Mouse (Mus musculus) urinary bladder, postnatal 10 days (tissue): Measurements from ENCODE around the gene Mettl4.
"Not testable (repeated sequence)": the region's sequence is repeated elsewhere in the genome, so short reads cannot be mapped to it uniquely, and the experiment has no call there.

Experiments
- DNase-seq: peaks from one replicate; pipeline ENCODE4 v3.0.0; 2022; ENCODE audit warnings: low spot score

Gene Mettl4

DNA sequence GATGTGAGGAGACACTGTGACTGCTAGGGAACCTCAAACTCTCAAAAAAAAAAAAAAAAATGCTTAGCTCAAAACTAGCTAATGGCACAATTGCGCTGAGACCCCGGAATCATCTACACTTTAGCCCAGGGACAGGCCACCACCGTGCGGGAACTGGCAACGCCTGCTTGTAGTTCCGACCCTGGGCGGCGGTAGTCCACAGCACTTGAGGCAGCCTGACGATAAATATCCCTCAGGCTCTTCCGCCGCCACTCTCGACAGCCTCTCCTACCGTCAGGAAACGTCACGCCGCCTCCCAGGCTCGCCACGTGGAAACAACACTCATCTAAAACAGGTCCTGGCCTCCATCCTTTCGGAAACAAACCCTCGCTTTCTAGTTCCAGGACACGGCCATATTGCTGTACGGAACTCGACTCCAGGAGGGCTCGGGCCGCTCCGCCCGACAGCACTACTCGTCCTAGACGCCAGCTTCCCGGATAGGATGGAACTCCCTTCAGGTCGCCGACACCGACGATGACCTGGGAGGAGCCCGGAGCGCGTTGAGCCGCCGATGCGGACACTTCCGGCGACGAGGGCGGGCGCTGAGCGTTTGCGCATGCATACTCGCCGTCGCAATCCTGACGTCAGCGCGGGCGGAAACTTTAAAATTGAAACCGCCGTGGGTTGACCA lies at the start of gene Mettl4:
TSS of gene Mettl4 (minus strand) at position 554 of the 670 bp plus-strand sequence.
- DNase-seq = peak; percentile 70

DNA sequence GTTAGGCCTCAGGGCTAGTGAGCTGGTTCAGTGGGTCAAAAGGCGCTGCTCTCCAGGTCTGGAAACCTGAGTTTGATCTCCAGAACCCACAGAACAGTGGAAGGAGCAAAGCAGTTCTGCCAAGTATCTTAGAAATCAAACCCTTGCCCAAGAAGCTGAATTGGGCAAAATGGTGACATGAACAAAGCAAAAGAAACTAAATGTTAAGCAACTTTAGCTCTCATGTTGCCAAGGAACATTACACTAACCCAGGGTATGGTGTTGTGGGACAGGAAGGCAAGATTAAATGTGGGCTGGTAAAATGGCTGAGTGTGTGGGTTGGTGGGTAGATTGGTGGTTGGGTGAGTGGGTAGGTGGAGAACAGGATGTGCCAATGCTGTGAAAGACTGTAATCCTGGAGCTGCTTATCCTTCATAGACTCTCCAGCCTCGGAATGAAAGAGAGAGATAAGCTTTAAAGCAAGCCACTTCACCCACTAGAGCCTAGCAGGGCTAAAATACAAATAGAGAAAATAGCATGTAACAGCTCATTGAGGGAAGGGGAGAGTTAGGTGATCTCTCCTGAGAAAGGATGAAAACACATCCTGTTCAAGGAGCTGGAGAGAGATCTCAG lies 29.2 kb upstream of the Mettl4 start:
- no peak for DNase-seq

DNA sequence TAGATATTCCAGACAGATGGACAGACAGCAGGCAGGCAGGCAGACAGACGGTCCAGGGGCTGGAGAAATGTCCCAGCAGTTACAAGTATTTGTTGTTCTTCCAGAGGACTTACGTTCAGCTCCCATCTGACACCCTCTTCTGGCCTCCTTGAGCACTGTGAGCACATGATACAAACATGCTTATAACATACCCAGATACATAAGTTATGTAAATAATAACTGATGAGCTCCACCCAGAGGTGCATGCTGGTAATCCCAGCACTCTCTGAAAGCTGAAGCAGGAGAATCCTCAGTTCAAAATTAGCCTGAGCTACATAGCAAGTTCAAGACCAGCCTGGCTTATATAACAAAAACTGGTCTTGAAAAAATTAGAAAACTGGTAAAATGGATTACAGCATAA lies 18.7 kb upstream of the Mettl4 start:
- no peak for DNase-seq

DNA sequence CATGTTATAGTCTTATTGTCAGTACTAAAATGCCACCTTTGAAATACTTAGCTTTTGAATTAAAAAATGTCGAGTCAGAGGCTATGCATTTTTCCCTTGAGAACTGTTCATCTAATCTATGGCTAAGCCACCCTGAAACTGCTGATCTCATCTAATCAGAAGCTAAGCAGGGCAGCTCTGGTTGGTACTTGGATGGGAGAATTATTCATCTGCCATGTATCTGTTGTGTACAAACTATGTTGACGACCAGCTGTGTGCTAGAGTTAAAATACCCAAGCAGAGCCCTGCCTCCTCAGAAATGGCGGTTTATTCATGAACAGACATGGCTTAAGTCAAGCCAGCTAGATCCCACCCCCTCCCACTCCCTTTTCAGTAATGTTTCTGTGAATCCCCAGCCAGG lies 14.9 kb upstream of the Mettl4 start:
- no peak for DNase-seq

DNA sequence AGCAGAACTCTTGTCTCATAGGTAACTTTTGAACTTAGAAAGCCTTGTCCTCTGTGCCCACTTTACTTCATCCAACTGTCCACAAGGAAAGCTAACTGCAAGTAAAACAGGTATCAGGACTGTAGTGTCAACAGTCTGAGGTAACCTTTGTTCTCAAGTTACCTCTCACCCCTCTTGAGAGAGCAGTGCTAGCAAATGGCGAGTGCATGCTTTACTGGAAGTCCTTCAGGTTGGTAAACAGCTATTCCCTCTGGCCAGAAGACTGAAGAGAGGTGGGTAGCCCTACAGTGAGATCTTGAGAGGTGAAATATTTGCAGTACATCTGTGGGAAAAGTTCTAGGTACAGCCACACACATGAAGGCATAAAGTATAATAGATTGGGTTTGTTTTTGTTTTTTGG lies 14.2 kb upstream of the Mettl4 start:
- DNase-seq = no peak

DNA sequence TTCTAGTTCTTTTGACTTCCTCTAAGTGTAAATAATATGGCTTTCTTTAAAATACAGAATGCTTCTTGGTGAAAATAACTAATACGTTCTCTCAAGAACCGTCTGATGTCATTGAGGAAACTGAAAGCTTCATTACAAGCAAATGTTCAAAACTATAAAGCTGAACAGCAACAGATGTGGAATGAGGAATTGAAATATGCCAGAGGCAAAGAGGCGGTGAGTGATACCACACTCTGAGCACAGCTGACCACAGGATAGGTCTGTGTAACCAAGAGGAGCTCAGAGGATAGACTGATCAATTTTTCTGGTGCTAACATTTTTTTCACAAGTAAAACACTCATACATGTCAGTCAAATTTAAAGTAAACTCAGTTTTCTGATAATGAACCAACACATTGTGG lies 12.6 kb upstream of the Mettl4 start:
- DNase-seq = no peak

DNA sequence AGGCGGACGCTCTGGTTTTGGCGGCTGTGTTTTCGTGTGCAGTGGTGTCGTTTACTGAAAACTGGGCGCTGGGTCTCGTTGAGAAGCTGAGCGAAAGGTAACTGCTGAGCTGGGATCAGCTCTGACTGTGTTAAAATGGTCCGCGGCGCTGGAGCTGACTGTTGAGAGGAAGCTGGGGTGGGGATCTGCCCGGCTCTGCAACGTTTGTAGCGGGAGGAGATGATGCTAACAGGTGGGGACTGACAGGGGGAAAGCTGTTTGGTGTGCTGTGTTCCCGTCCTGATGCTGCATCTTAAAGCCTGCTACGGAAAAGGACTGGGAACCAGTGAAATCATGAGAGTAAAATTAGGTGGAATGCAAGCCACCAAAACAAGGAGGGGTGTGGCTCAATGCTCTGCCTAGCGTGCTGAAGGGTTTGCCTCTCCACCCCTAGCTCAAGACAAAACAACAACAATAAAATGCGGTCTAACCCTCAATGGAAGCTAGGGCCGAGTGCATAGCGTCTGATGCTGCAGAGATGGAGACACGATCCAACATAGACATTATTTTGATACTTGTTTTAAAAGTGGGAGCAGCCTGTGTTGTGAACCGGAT lies 414 bp upstream of the Mettl4 start:
- no peak for DNase-seq

DNA sequence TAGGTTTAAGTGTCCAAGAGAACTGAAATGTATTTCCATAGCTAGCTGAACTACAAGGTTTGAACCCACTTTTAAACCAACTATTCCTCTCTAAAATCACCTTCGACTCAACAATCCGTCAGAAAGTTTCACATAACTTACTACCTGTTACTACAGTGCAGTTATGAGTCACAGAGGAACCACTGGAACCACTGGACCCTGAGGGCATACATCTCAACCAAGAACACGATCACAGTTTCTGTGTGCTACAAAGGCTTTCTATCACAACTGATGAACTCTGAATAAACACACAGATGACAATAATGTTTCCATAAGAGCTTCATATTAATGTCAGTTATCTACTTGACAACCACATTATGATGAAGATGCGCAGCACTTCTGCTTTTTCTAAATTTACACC lies 11.6 kb downstream of the Mettl4 start:
- DNase-seq = no peak

DNA sequence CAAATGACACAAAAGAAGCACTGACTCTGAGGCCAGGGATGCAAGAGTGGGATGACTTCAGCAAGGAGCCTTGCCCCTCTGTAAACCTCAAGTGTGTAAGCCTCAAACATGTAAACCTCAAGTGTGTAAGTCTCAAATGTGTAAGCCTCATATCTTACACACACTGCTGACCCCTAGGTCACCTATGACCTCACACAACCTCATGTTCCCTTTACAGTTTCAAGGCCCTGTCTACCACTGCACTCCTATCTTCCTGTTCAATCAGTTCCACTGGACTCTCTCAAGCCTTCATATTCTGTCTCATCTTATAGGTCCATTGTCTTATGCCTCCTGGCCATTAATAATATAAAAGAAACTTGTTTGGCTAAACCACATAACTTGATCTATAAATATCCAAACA lies 13.9 kb downstream of the Mettl4 start:
- DNase-seq = no peak

DNA sequence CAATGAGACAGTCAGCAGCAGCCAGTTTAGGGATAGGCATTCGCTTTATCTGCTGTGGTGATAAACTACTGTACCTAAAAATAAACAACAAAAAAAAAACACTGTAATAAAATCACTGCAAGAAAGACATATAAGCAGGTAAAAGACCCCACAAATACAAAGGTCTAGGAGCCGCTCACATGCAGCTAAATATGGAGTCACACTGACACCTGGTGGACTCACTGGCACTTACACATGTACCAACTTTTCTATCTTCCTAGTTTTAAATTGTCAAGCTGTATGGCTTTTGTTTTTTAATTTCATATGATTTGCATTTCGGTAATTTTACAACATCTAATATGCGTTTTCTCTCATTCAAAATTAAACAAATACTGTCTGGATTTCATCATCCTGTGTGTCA lies 14.4 kb downstream of the Mettl4 start:
- DNase-seq = no peak

DNA sequence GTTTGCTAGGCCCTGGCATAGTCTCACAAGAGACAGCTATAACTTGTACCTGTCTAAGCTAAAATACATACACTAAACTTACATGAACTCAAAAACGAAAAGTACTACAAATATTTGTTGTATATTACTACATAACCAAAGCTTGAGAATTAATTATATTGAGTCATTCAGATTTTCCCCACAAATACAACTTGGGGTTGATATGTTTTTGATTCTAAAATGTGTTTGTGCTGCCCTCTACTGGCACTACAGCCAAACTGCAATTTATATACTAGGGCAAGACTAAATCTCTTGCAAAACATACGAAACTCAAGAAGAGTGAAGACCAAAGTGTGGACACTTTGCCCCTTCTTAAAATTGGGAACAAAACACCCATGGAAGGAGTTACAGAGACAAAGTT lies 19.4 kb downstream of the Mettl4 start:
- not testable (repeated sequence) for DNase-seq

DNA sequence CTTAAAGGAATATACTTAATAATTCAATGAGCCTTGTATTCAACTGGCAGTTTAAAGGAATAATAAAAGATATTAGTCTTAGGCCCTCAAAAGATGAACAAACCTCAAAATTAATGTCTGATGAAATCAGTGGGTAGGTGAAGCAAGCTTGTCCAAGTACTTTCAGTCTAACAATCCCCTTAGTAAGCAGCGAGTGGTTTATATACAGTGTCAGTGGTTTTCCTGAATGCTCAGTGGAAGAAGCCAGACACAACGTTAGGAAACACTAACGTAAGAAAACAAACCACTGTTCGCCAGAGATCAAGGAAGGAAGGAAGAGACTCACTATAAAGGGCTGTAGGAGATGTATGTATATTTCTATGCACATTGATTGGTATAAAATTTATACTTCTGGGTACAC lies 23.1 kb downstream of the Mettl4 start:
- no peak for DNase-seq

DNA sequence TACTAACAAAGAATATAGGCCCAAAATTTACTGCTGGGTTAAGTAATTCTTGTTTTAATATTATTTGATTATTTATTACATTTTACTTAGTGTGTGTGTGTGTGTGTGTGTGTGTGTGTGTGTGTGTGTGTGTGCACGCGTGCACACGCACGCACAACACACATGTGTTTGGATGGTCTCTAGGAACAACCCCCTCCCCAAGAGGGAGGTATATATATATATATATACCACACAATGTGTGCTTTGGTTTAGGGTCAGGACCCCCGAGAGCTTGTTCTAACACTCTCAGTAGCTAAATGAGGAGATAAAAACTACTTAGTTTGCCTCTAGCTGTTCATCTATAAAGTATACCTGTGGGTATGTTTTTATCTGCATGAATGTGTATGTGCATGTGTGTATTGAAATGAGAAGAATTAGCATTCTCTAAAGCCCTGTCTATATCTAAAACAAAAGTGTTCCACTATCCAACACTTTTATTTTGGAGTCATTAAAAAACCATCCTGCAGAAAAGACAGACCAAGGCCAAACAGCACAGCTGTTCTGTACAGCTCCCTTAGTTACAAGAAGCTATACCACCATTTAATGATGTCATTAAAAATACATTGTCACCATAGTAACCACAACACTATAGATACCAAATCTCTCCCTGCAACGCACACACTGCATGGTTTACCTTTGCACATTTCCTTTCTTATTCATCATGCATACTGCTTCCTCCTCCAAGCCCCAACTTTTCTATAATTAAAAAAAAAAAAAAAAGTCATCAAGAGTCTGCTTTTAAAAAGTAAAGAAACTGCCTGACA lies 76.1 kb downstream of the Mettl4 start:
- no peak for DNase-seq
